Mouse (Mus musculus) inflammation-experienced regulatory T-cells (primary cell): ENCODE data around the gene 1700047I17Rik2. TPM values are rescaled to one million over a fixed set of nuclear protein-coding genes. Genes with fewer than 3 reads are reported as not detected.

ENCODE experiments used
- polyA plus RNA-seq, 2 experiments: library from polyadenylated mRNA; unstranded; fragments of 100-300 nt; shearing (Covaris generic); gene quantifications; one replicate each; pipeline ENCODE4 v1.2.1; 2017

Gene 1700047I17Rik2
- polyA plus RNA-seq: not detected

DNA sequence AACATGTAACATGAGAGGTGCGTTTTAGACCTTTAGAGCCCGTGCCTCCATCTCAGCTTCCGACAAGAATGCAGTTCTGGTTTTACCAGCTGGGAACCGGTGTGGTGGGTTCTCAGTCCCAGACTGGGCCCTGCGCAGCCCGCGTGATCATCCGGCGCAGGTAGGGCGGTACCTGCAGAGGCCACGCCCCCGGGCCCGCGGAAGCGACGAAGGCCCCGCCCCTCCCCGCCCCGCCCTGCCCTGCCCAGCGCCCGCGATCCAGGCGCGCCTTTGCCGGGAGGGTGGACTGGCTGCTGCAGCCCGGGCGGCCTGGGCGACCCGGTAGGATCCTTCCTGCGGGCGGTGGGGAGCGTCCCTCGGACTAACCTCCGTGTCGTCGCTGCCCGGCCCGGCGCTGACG lies at the start of gene 1700047I17Rik2:
TSS of gene 1700047I17Rik2 (plus strand) at position 287 of the 400 bp plus-strand sequence.

DNA sequence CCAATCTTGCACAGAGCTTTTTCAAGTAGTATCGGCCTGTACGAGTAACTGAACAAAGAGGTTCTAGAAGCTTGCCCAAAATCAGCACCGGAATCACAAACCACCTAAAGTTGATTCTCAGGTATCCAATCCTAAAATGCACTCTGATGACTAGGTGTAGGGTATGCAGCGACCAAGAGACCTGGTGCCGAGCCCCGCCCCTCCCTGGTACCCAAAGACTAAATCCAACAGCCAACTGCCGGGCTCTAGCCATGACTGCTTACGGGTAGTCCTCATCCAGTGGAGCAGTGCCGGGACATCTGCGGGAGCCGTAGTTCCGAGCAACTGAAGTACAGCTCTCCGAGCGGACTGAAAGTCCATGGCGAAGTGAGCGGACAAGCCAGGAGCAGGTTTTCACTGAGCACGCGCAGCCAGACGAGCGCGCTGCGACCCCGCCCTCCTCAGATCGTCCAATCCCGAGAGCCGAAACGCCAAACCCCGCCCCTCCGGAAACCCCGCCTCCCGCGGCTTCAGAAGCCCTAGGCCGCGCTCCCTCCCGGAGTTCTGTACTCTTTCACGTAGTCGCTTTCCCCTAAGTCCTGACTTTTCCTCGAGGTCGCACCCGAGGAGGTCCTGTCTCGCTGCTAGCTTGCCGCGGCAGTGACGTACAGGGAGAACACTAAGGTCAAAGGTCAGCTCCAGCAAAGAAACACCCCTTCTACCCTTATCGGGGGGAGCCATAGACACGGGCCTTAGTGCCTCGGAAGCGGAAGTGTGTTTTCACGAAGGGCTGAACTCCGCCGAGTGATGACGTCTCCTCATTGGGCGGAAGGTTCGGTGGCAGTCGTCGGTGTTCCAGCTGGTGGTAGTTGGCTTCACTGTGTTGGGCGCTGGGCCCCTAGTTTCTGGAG lies 44.6 kb upstream of the 1700047I17Rik2 start, which contains the start of gene Srp54b:
TSS of gene Srp54b (plus strand) at position 546 of the 890 bp plus-strand sequence.

DNA sequence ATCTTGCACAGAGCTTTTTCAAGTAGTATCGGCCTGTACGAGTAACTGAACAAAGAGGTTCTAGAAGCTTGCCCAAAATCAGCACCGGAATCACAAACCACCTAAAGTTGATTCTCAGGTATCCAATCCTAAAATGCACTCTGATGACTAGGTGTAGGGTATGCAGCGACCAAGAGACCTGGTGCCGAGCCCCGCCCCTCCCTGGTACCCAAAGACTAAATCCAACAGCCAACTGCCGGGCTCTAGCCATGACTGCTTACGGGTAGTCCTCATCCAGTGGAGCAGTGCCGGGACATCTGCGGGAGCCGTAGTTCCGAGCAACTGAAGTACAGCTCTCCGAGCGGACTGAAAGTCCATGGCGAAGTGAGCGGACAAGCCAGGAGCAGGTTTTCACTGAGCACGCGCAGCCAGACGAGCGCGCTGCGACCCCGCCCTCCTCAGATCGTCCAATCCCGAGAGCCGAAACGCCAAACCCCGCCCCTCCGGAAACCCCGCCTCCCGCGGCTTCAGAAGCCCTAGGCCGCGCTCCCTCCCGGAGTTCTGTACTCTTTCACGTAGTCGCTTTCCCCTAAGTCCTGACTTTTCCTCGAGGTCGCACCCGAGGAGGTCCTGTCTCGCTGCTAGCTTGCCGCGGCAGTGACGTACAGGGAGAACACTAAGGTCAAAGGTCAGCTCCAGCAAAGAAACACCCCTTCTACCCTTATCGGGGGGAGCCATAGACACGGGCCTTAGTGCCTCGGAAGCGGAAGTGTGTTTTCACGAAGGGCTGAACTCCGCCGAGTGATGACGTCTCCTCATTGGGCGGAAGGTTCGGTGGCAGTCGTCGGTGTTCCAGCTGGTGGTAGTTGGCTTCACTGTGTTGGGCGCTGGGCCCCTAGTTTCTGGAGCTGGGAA lies 30.5 kb downstream of the 1700047I17Rik2 start, which contains the start of gene Srp54c:
TSS of gene Srp54c (plus strand) at position 543 of the 894 bp plus-strand sequence.

Other genes starting within 250 kb of the 1700047I17Rik2 start
- 1 to 10 TPM; 4.4 to 7.1 TPM for gene Gm20403, start 213.1 kb upstream of the 1700047I17Rik2 start, polyA plus RNA-seq
- 100 to 1,000 TPM; 164 to 170 TPM for gene Baz1a, start 185.2 kb upstream of the 1700047I17Rik2 start, polyA plus RNA-seq
- 10 to 100 TPM; 20.0 to 29.2 TPM for gene 2700097O09Rik, start 119.5 kb upstream of the 1700047I17Rik2 start, polyA plus RNA-seq
- gene Srp54a, start 119.3 kb upstream of the 1700047I17Rik2 start, polyA plus RNA-seq: 100 to 1,000 TPM; 119 to 134 TPM
- gene Fam177a, start 75.1 kb upstream of the 1700047I17Rik2 start, polyA plus RNA-seq: 10 to 100 TPM; 32.1 to 47.5 TPM
- 10 to 100 TPM; 29.7 to 35.3 TPM for gene Srp54b, start 44.5 kb upstream of the 1700047I17Rik2 start, polyA plus RNA-seq
- gene Srp54c, start 30.6 kb downstream of the 1700047I17Rik2 start, polyA plus RNA-seq: 10 to 100 TPM; 61.3 to 67.3 TPM
- 10 to 100 TPM in 1 of 2 experiments, 1 to 10 TPM in 1; 7.7 to 10.0 TPM for gene 1110008L16Rik, start 100.0 kb downstream of the 1700047I17Rik2 start, polyA plus RNA-seq
- 10 to 100 TPM; 13.3 to 14.1 TPM for gene Ppp2r3c, start 103.4 kb downstream of the 1700047I17Rik2 start, polyA plus RNA-seq
- gene Psma6, start 184.6 kb downstream of the 1700047I17Rik2 start, polyA plus RNA-seq: 100 to 1,000 TPM; 271 to 272 TPM